Mouse (Mus musculus) liver, postnatal 0 days (tissue): ENCODE results near the gene Il21r.

ENCODE experiments used
- CTCF ChIP-seq: sonication (generic); IDR thresholded peaks from 2 replicates; pipeline ENCODE4 v1.5.1; 2016; ENCODE audit warnings: antibody characterized with exemption, low read depth
- EP300 ChIP-seq: IDR thresholded peaks from 2 replicates; pipeline ENCODE4 v1.6.1; 2016; ENCODE audit warnings: antibody characterized with exemption, low read depth, mild to moderate bottlenecking

GRCm38 (mm10) chr7:125657511-125657910, 54.3 kb downstream of the Il21r start:
- no peak for TF ChIP-seq CTCF
- 0 out of 2 replicates have a peak, but pooled peaks have one; percentile 10 for TF ChIP-seq EP300
